Mouse (Mus musculus): ENCODE measurements around the gene Tes. TPM values are rescaled to one million over a fixed set of nuclear protein-coding genes. Genes with fewer than 3 reads are reported as not detected.

The Tes gene
- total and polyA plus RNA-seq, 3 experiments: not detected

DNA sequence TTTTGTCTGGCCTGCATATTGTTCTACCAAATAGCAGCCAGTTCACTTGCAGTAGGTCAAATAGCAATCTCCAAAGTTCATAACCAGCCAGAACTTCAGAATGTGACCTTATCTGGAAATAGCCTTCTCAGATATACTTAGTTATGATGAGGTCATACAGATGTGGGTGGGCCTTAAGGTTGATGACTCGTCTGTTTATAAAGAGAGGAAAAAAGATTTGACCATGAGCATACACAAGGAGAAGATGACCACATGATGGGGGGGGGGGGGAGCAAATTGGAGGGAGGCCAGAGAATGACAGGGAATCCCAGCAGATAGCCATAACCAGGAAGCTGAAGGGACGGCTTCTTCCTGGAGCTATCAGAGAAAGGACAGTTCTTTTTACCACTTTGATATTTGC lies 9.3 kb upstream of the Tes start:
- dilution Hi-C loops (cut with MboI; ENCODE audit: extremely low pct_ligation_motif_present, extremely low pct_unique_long_range_greater_than_20kb, low sequenced_read_pairs): no loop called here
- Histone ChIP-seq H3K4me2 (ENCODE audit: insufficient read depth, low read depth, poor library complexity, severe bottlenecking) (no peak overlapping the region), H3K4me1 (ENCODE audit: control insufficient read depth in 1 of 2, insufficient read depth in 2 of 2) (peaks cover 7 to 24% of the 10 kb centered on the region in 2 experiments; a peak in 3 of 4 replicates), H3K36me3 (replicated peaks in 1 of 2; ENCODE audit: control insufficient read depth in 1 of 2, insufficient read depth in 1 of 2, low read length in 1 of 2) (no peaks in the 10 kb centered on the region), H3K27ac (ENCODE audit: insufficient read depth, low read depth) (no peak overlapping the region), H3K9me3 (replicated peaks; ENCODE audit: low read length) (no peaks in the 10 kb centered on the region), H3K27me3 (replicated peaks) (no peaks in the 10 kb centered on the region), H3K79me2 (replicated peaks; ENCODE audit: control insufficient read depth, extremely low read depth, insufficient read depth, poor library complexity, severe bottlenecking) (no peaks in the 10 kb centered on the region), H3K4me3 (replicated peaks in 1 of 3; ENCODE audit: low read depth in 2 of 3, low read length in 2 of 3, poor library complexity in 1 of 3) (no peak overlapping the region), H3K9ac (ENCODE audit: insufficient read depth, low read depth) (no peak overlapping the region; the same call in 1 of the 2 replicates)
- in situ Hi-C loops (cut with MboI; ENCODE audit: low pct_ligation_motif_present, low pct_unique_long_range_greater_than_20kb, low sequenced_read_pairs): no loop called here
- DNase-seq (ENCODE audit: extremely low read depth): peak; percentile 7
- no peak for TF ChIP-seq ZNF384 (IDR thresholded peaks at IDR 0.05; ENCODE audit: low read depth, low read length)
- no peak for TF ChIP-seq CTCF (conservative IDR thresholded peaks at IDR 0.05 in 1 of 2, IDR thresholded peaks at IDR 0.05 in 1 of 2; ENCODE audit: low read depth in 2 of 2, low read length in 2 of 2)
- TF ChIP-seq USF2 (conservative IDR thresholded peaks at IDR 0.05; ENCODE audit: low read depth, low read length): no peak
- no peak for TF ChIP-seq SIN3A (IDR thresholded peaks at IDR 0.05; ENCODE audit: low read length)
- no peak for TF ChIP-seq TBP (conservative IDR thresholded peaks at IDR 0.05; ENCODE audit: low read depth, low read length)

DNA sequence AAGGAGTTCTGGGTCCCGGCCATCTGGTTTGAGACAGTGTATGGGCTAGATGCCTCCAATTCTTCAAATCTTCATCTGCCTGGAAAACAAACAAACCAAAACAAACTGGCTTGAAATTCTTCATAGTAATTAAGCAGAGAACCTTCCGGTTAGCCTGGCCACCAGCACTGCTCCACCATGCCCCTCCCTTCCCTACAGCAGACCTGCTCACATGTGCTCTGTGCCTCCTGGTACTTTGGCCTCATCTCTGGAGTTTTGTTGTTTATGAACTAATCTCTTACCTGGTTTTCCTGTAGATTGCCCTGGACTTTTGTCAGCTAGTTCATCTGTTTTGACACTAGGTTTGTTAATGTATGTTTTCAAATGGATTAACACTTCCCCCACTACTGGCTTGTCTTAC lies 5.4 kb upstream of the Tes start:
- Histone ChIP-seq H3K36me3 (replicated peaks in 1 of 2; ENCODE audit: control insufficient read depth in 1 of 2, insufficient read depth in 1 of 2, low read length in 1 of 2) (no peaks in the 10 kb centered on the region), H3K4me3 (replicated peaks in 1 of 3; ENCODE audit: low read depth in 2 of 3, low read length in 2 of 3, poor library complexity in 1 of 3) (no peak overlapping the region), H3K9ac (ENCODE audit: insufficient read depth, low read depth) (no peak overlapping the region), H3K4me2 (ENCODE audit: insufficient read depth, low read depth, poor library complexity, severe bottlenecking) (no peak overlapping the region), H3K9me3 (replicated peaks; ENCODE audit: low read length) (no peaks in the 10 kb centered on the region), H3K27me3 (replicated peaks) (no peaks in the 10 kb centered on the region), H3K79me2 (replicated peaks; ENCODE audit: control insufficient read depth, extremely low read depth, insufficient read depth, poor library complexity, severe bottlenecking) (no peaks in the 10 kb centered on the region), H3K4me1 (ENCODE audit: control insufficient read depth in 1 of 2, insufficient read depth in 2 of 2) (peaks cover 5 to 23% of the 10 kb centered on the region in 2 experiments; a peak in 3 of 4 replicates), H3K27ac (ENCODE audit: insufficient read depth, low read depth) (no peak overlapping the region)
- no peak for DNase-seq (ENCODE audit: extremely low read depth)
- in situ Hi-C loops (cut with MboI; ENCODE audit: low pct_ligation_motif_present, low pct_unique_long_range_greater_than_20kb, low sequenced_read_pairs): no loop called here
- dilution Hi-C loops (cut with MboI; ENCODE audit: extremely low pct_ligation_motif_present, extremely low pct_unique_long_range_greater_than_20kb, low sequenced_read_pairs): no loop called here
- TF ChIP-seq NELFE (IDR thresholded peaks at IDR 0.05; ENCODE audit: low read depth, low read length): no peak
- TF ChIP-seq ZC3H11A (IDR thresholded peaks at IDR 0.05; ENCODE audit: low read depth, low read length): no peak
- no peak for TF ChIP-seq CTCF (conservative IDR thresholded peaks at IDR 0.05 in 1 of 2, IDR thresholded peaks at IDR 0.05 in 1 of 2; ENCODE audit: low read depth in 2 of 2, low read length in 2 of 2)
- no peak for TF ChIP-seq E2F4 (IDR thresholded peaks at IDR 0.05; ENCODE audit: insufficient replicate concordance, low read depth, low read length)
- TF ChIP-seq MEF2A (IDR thresholded peaks at IDR 0.05; ENCODE audit: borderline replicate concordance, low read depth, low read length): no peak
- TF ChIP-seq ELF1 (IDR thresholded peaks at IDR 0.05; ENCODE audit: low read depth, low read length): no peak
- no peak for TF ChIP-seq HCFC1 (IDR thresholded peaks at IDR 0.05; ENCODE audit: low read depth, low read length)
- no peak for TF ChIP-seq MAZ (IDR thresholded peaks at IDR 0.05; ENCODE audit: low read depth, low read length)
- TF ChIP-seq JUN (IDR thresholded peaks at IDR 0.05; ENCODE audit: insufficient read depth, low read depth, low read length): no peak
- no peak for TF ChIP-seq SIN3A (IDR thresholded peaks at IDR 0.05; ENCODE audit: low read length)
- TF ChIP-seq USF1 (IDR thresholded peaks at IDR 0.05; ENCODE audit: low read depth, low read length): no peak
- TF ChIP-seq CHD2 (IDR thresholded peaks at IDR 0.05; ENCODE audit: low read length): no peak

Measured in CH12.LX (cell line).